Mouse (Mus musculus): ENCODE data around the gene Gm20388. TPM values are rescaled to one million over a fixed set of nuclear protein-coding genes. Genes with fewer than 3 reads are reported as not detected.

Gm20388 gene
- polyA plus RNA-seq, 1 experiment from 2014 or later, result 5.5 TPM

GRCm38 (mm10) chr8:120736486-120736885 lies 825.8 kb downstream of the Gm20388 start:
- Histone ChIP-seq H3K9me3 (no peaks in the 10 kb centered on the region), H3K27ac (peak overlapping the region; percentile 77), H3K4me1 (peaks cover 29% of the 10 kb centered on the region), H3K4me3 (peak overlapping the region; percentile 62), H3K36me3 (replicated peaks) (no peaks in the 10 kb centered on the region), H3K27me3 (ENCODE audit: poor library complexity, severe bottlenecking) (peaks cover 88% of the 10 kb centered on the region)
- peak; percentile 53 for DNase-seq (ENCODE audit: extremely low spot score, low spot score)
- 2% methylated on average over 11 of the region's 11 CpGs for WGBS

GRCm38 (mm10) chr8:120737166-120737565 lies 826.5 kb downstream of the Gm20388 start:
- no peak overlapping the region for H3K27ac ChIP-seq
- peaks cover 89% of the 10 kb centered on the region for H3K27me3 ChIP-seq (ENCODE audit: poor library complexity, severe bottlenecking)
- H3K9me3 ChIP-seq, result no peaks in the 10 kb centered on the region; the same call in 1 of the 2 replicates
- no peaks in the 10 kb centered on the region for H3K36me3 ChIP-seq (replicated peaks)
- peaks cover 23% of the 10 kb centered on the region for H3K4me1 ChIP-seq
- no peak for DNase-seq (ENCODE audit: extremely low spot score, low spot score)
- H3K4me3 ChIP-seq, result peak overlapping the region; percentile 62
- WGBS, result 60% methylated on average over 7 of the region's 7 CpGs

GRCm38 (mm10) chr8:120738771-120739170 lies 828.1 kb downstream of the Gm20388 start:
- Histone ChIP-seq H3K27me3 (ENCODE audit: poor library complexity, severe bottlenecking) (peaks cover 81% of the 10 kb centered on the region), H3K36me3 (replicated peaks) (no peaks in the 10 kb centered on the region), H3K4me1 (peaks cover 28% of the 10 kb centered on the region), H3K4me3 (no peak overlapping the region), H3K9me3 (no peaks in the 10 kb centered on the region; the same call in 1 of the 2 replicates), H3K27ac (no peak overlapping the region)
- DNase-seq (ENCODE audit: extremely low spot score, low spot score), result no peak
- 83% methylated on average over 4 of the region's 4 CpGs for WGBS

- Histone ChIP-seq H3K36me3 (replicated peaks) (no peaks in the 10 kb centered on the region), H3K27ac (no peak overlapping the region), H3K4me1 (peaks cover 36% of the 10 kb centered on the region), H3K4me3 (no peak overlapping the region), H3K9me3 (no peaks in the 10 kb centered on the region; the same call in 1 of the 2 replicates), H3K27me3 (ENCODE audit: poor library complexity, severe bottlenecking) (peaks cover 81% of the 10 kb centered on the region)
- WGBS, result 94% methylated on average over 15 of the region's 15 CpGs
- DNase-seq (ENCODE audit: extremely low spot score, low spot score), result no peak
Measured at GRCm38 (mm10) chr8:120739526-120739925, 828.9 kb downstream of the Gm20388 start.

- 72% methylated on average over 2 of the region's 2 CpGs for WGBS
- Histone ChIP-seq H3K27me3 (ENCODE audit: poor library complexity, severe bottlenecking) (peaks cover 81% of the 10 kb centered on the region), H3K27ac (no peak overlapping the region), H3K4me1 (peaks cover 41% of the 10 kb centered on the region), H3K9me3 (no peaks in the 10 kb centered on the region; the same call in 1 of the 2 replicates), H3K4me3 (no peak overlapping the region), H3K36me3 (replicated peaks) (no peaks in the 10 kb centered on the region)
- DNase-seq (ENCODE audit: extremely low spot score, low spot score), result no peak
Measured at GRCm38 (mm10) chr8:120740579-120740978, 829.9 kb downstream of the Gm20388 start.

- H3K4me3 ChIP-seq, result no peak overlapping the region
- no peaks in the 10 kb centered on the region for H3K36me3 ChIP-seq (replicated peaks)
- 91% methylated on average over 17 of the region's 17 CpGs for WGBS
- DNase-seq (ENCODE audit: extremely low spot score, low spot score), result no peak
- no peak overlapping the region for H3K27ac ChIP-seq
- H3K27me3 ChIP-seq (ENCODE audit: poor library complexity, severe bottlenecking), result peaks cover 78% of the 10 kb centered on the region
- peaks cover 41% of the 10 kb centered on the region for H3K4me1 ChIP-seq
- no peaks in the 10 kb centered on the region; the same call in 1 of the 2 replicates for H3K9me3 ChIP-seq
Measured at GRCm38 (mm10) chr8:120741001-120741400, 830.4 kb downstream of the Gm20388 start.

- Histone ChIP-seq H3K4me1 (peaks cover 37% of the 10 kb centered on the region), H3K36me3 (replicated peaks) (no peaks in the 10 kb centered on the region), H3K27ac (no peak overlapping the region), H3K27me3 (ENCODE audit: poor library complexity, severe bottlenecking) (peaks cover 69% of the 10 kb centered on the region), H3K9me3 (no peaks in the 10 kb centered on the region; the same call in 1 of the 2 replicates), H3K4me3 (no peak overlapping the region)
- no peak for DNase-seq (ENCODE audit: extremely low spot score, low spot score)
- 90% methylated on average over 15 of the region's 15 CpGs for WGBS
Measured at GRCm38 (mm10) chr8:120741815-120742530, 831.3 kb downstream of the Gm20388 start.

GRCm38 (mm10) chr8:120743149-120743897 lies 832.7 kb downstream of the Gm20388 start:
- H3K4me3 ChIP-seq, result no peak overlapping the region
- 51% methylated on average over 12 of the region's 12 CpGs for WGBS
- peaks cover 32% of the 10 kb centered on the region for H3K4me1 ChIP-seq
- H3K27ac ChIP-seq, result peak overlapping the region; percentile 58; the same call in 1 of the 2 replicates
- no peaks in the 10 kb centered on the region; the same call in 1 of the 2 replicates for H3K9me3 ChIP-seq
- H3K27me3 ChIP-seq (ENCODE audit: poor library complexity, severe bottlenecking), result peaks cover 60% of the 10 kb centered on the region
- DNase-seq (ENCODE audit: extremely low spot score, low spot score), result no peak
- no peaks in the 10 kb centered on the region for H3K36me3 ChIP-seq (replicated peaks)

GRCm38 (mm10) chr8:120743898-120744290 lies 833.3 kb downstream of the Gm20388 start:
- Histone ChIP-seq H3K27ac (peak overlapping the region; percentile 58), H3K4me1 (peaks cover 32% of the 10 kb centered on the region), H3K9me3 (no peaks in the 10 kb centered on the region; the same call in 1 of the 2 replicates), H3K36me3 (replicated peaks) (no peaks in the 10 kb centered on the region), H3K4me3 (no peak overlapping the region), H3K27me3 (ENCODE audit: poor library complexity, severe bottlenecking) (peaks cover 54% of the 10 kb centered on the region)
- 73% methylated on average over 4 of the region's 4 CpGs for WGBS
- DNase-seq (ENCODE audit: extremely low spot score, low spot score), result no peak

- peak overlapping the region; percentile 58 for H3K27ac ChIP-seq
- peaks cover 32% of the 10 kb centered on the region for H3K4me1 ChIP-seq
- H3K9me3 ChIP-seq, result no peaks in the 10 kb centered on the region; the same call in 1 of the 2 replicates
- H3K4me3 ChIP-seq, result no peak overlapping the region
- peaks cover 49% of the 10 kb centered on the region for H3K27me3 ChIP-seq (ENCODE audit: poor library complexity, severe bottlenecking)
- H3K36me3 ChIP-seq (replicated peaks), result no peaks in the 10 kb centered on the region
- no peak for DNase-seq (ENCODE audit: extremely low spot score, low spot score)
- WGBS, result 61% methylated on average over 5 of the region's 5 CpGs
Measured at GRCm38 (mm10) chr8:120744448-120744847, 833.8 kb downstream of the Gm20388 start.

GRCm38 (mm10) chr8:120745226-120745625 lies 834.6 kb downstream of the Gm20388 start:
- H3K9me3 ChIP-seq, result no peaks in the 10 kb centered on the region; the same call in 1 of the 2 replicates
- peaks cover 44% of the 10 kb centered on the region for H3K27me3 ChIP-seq (ENCODE audit: poor library complexity, severe bottlenecking)
- H3K27ac ChIP-seq, result no peak overlapping the region
- DNase-seq (ENCODE audit: extremely low spot score, low spot score), result no peak
- H3K4me1 ChIP-seq, result peaks cover 32% of the 10 kb centered on the region
- WGBS, result 80% methylated on average over 7 of the region's 7 CpGs
- no peaks in the 10 kb centered on the region for H3K36me3 ChIP-seq (replicated peaks)
- no peak overlapping the region for H3K4me3 ChIP-seq

- no peak for DNase-seq (ENCODE audit: extremely low spot score, low spot score)
- Histone ChIP-seq H3K27me3 (ENCODE audit: poor library complexity, severe bottlenecking) (peaks cover 44% of the 10 kb centered on the region), H3K36me3 (replicated peaks) (no peaks in the 10 kb centered on the region), H3K4me1 (peaks cover 34% of the 10 kb centered on the region), H3K4me3 (no peak overlapping the region), H3K27ac (no peak overlapping the region), H3K9me3 (no peaks in the 10 kb centered on the region; the same call in 1 of the 2 replicates)
- 77% methylated on average over 18 of the region's 18 CpGs for WGBS
Measured at GRCm38 (mm10) chr8:120746007-120746701, 835.5 kb downstream of the Gm20388 start.
